Mouse (Mus musculus): ENCODE results near the gene Atp2a2.
"Not testable (repeated sequence)": the region's sequence is repeated elsewhere in the genome, so short reads cannot be mapped to it uniquely, and the experiment has no call there.

DNA sequence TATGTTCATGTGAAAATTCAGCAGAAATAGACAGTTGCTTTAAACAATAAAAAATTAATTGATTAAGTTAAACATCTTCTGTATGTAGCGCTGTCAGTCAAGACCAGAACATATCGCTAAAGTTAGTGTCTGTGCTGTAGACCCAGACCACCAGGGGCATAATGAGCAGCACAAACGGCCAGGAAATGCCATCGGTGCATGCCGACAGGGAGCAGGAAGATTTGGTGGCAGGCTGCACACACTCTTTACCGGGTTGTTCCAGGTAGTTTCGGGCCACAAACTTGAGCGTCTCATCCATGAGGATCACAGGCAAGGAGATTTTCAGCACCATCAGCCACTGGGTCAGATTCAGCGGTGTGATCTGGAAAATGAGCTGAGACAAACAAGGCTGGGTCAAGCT, 45.0 kb downstream of the Atp2a2 start:
- not testable (repeated sequence) for TF ChIP-seq TAL1, GATA1 (IDR thresholded peaks at IDR 0.05; ENCODE audit: low read length)
